Mouse (Mus musculus): ENCODE results near the gene Polr2e.
"Not testable (repeated sequence)": the region's sequence is repeated elsewhere in the genome, so short reads cannot be mapped to it uniquely, and the experiment has no call there.

DNA sequence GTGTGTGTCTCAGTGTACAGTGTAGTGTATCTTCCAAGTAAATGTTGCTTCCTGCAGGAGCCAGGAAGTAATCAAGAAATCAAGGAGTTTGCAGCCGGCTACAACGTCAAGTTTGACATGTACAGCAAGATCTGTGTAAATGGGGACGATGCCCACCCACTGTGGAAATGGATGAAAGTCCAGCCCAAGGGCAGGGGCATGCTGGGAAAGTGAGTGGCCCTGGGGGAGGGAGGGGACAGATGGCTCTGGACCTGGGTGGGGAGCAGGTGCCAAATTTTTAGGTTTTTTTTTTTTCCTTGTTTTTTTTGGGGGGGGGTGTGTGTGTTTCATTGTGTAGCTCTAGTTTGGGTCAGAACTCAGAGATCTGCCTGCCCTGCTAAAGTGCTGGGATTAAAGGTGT is 15.3 kb upstream of the Polr2e start:
- TF ChIP-seq POLR2A (IDR thresholded peaks at IDR 0.05; ENCODE audit: borderline replicate concordance, low read depth, low read length); CTCF (IDR thresholded peaks at IDR 0.05; ENCODE audit: low read depth, low read length): not testable (repeated sequence)
